In genomic region chr16:22316251-22316711, GRCm38 (mm10) we compare ENCODE assay signal across 12 mouse cellular contexts. TPM values are rescaled to one million over a fixed set of nuclear protein-coding genes. Genes with fewer than 3 reads are reported as not detected.
DNase-seq lines count a peak whose midpoint lies in the region; ATAC-seq lines count a peak whose summit lies in the region.
"Had no signal": no experiment of that assay in that cellular context is flagged by ENCODE, and none has a peak within 500 bp of the region (broad histone marks: within the 10 kb centered on the region; RNA-seq: fewer than 3 reads in every experiment).

No protein-coding gene starts in this region.

- no peaks in the 10 kb centered on the region for H3K4me1 ChIP-seq in embryonic facial prominence, embryonic 14.5 days (ENCODE audit: control insufficient read depth, insufficient read depth, low read length)
- H3K4me1 ChIP-seq: liver, embryonic 12.5 days had no signal

- no peaks in the 10 kb centered on the region for H3K27me3 ChIP-seq in embryonic facial prominence, embryonic 14.5 days (replicated peaks; ENCODE audit: control insufficient read depth, insufficient read depth, low read length)

- intact Hi-C loops in left cerebral cortex, postnatal 36 days (cut with DNase I), result no loop called here

- no peak overlapping the region for H3K9ac ChIP-seq in embryonic facial prominence, embryonic 14.5 days (ENCODE audit: low read depth, low read length)
- H3K9ac ChIP-seq: liver, embryonic 12.5 days had no signal

- no peak overlapping the region for H3K4me3 ChIP-seq in embryonic facial prominence, embryonic 14.5 days (ENCODE audit: low read depth, low read length)
- H3K4me3 ChIP-seq: liver, embryonic 12.5 days had no signal

- ATAC-seq in embryonic facial prominence, embryonic 14.5 days (ENCODE audit: low read depth), result no peak
- ATAC-seq: inflammation-experienced regulatory T-cells, adult 6 months; liver, embryonic 12.5 days had no signal

- H3K9me3 ChIP-seq in embryonic facial prominence, embryonic 14.5 days (ENCODE audit: control insufficient read depth, low read length), result no peaks in the 10 kb centered on the region
- H3K9me3 ChIP-seq: liver, embryonic 12.5 days had no signal

- H3K4me2 ChIP-seq in embryonic facial prominence, embryonic 14.5 days (ENCODE audit: low read depth, low read length), result no peak overlapping the region
- H3K4me2 ChIP-seq: liver, embryonic 12.5 days had no signal

- peak; percentile 9 for DNase-seq in adrenal gland, postnatal 14 days
- DNase-seq in adrenal gland, postnatal 4 days (ENCODE audit: low spot score in 2 of 2), result no peak
- DNase-seq in kidney, adult 18-20 months, result peak; percentile 32
- DNase-seq in kidney, postnatal 4 days, result no peak
- peak; percentile 14 for DNase-seq in embryonic facial prominence, embryonic 14.5 days (ENCODE audit: low spot score)
- peak; percentile 29 to 30 for DNase-seq in left cerebral cortex, postnatal 36 days (ENCODE audit: low spot score in 2 of 2)
- DNase-seq in testis, postnatal 10 days (ENCODE audit: low spot score), result no peak
- DNase-seq in thymus, postnatal 10 days (ENCODE audit: low spot score in 2 of 2), result no peak
- DNase-seq: gastrocnemius, postnatal 36 days; heart, postnatal 14 days had no signal

- WGBS in embryonic facial prominence, embryonic 14.5 days, result 64% methylated on average over 8 of the region's 8 CpGs

- H3K27ac ChIP-seq in embryonic facial prominence, embryonic 14.5 days (replicated peaks; ENCODE audit: low read depth, low read length), result no peak overlapping the region
- H3K27ac ChIP-seq: liver, embryonic 12.5 days had no signal

- no peaks in the 10 kb centered on the region for H3K36me3 ChIP-seq in embryonic facial prominence, embryonic 14.5 days (ENCODE audit: control insufficient read depth, insufficient read depth, low read length)
- H3K36me3 ChIP-seq: liver, embryonic 12.5 days had no signal

RNA-seq across cellular contexts. Expression of gene Tra2b, which starts 50.5 kb away (rescaled TPM):
- 126 and 127 TPM in 2 replicates for total RNA-seq in adrenal gland, postnatal 14 days (2021)
- 100 to 1,000 TPM; 133 TPM for total RNA-seq in adrenal gland, postnatal 4 days (2021)
- 266 and 290 TPM in 2 replicates for polyA plus RNA-seq in embryonic facial prominence, embryonic 14.5 days (2014; fragmentation: Nextera tagmentation; extraction: Ambion mirVana)
- 10 to 100 TPM; 64.1 to 71.4 TPM for total RNA-seq in left cerebral cortex, postnatal 36 days (2021)

Comparison
In these comparisons a context has a peak if more than half of its experiments do, and no peak if none do; other contexts are left out.
1. DNase-seq: peak in adrenal gland, postnatal 14 days (single experiment), kidney, adult 18-20 months (single experiment), embryonic facial prominence, embryonic 14.5 days (single experiment) and left cerebral cortex, postnatal 36 days (2 of 2); none in adrenal gland, postnatal 4 days (0 of 2), kidney, postnatal 4 days (0 of 2), testis, postnatal 10 days (single experiment) and thymus, postnatal 10 days (0 of 2).